Mouse (Mus musculus): ENCODE results near the gene Nol9. TPM values are rescaled to one million over a fixed set of nuclear protein-coding genes. Genes with fewer than 3 reads are reported as not detected.

Nol9 gene
- polyA plus RNA-seq, 1 experiment: 71.7 TPM

DNA sequence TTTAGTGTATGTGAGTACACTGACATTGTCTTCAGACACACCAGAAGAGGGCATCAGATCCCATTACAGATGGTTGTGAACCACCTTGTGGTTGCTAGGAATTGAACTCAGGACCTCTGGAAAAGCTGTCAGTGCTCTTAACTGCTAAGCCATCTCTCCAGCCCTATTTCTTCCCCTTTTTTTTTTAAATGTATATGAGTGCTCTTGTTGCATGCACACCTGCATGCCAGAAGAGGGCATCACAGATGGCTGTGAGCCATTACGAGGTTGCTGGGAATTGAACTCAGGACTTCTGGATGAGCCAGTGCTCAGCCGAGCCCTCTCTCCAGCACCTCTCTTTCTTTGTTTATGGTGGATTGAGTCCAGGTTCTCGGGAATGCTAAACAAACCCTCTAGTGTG is 70.4 kb downstream of the Nol9 start:
- H3K9ac ChIP-seq (ENCODE audit: low read depth, poor library complexity, severe bottlenecking): no peak overlapping the region
- H3K27me3 ChIP-seq (ENCODE audit: control insufficient read depth, insufficient read depth, low read length, poor library complexity, severe bottlenecking): no peaks in the 10 kb centered on the region

GRCm38 (mm10) chr4:152110689-152111088 is 71.6 kb downstream of the Nol9 start:
- TF ChIP-seq CTCF (IDR thresholded peaks at IDR 0.05; ENCODE audit: low read depth, low read length) (no peak), POLR2A (IDR thresholded peaks at IDR 0.05; ENCODE audit: insufficient read depth, low read length) (no peak), EP300 (IDR thresholded peaks at IDR 0.05; ENCODE audit: insufficient read depth, low read depth, low read length) (no peak)
- Histone ChIP-seq H3K4me1 (ENCODE audit: control insufficient read depth, insufficient read depth, low read length) (peaks cover 6% of the 10 kb centered on the region), H3K27ac (ENCODE audit: insufficient read depth, low read length) (no peak overlapping the region), H3K4me3 (ENCODE audit: low read depth, low read length) (no peak overlapping the region), H3K9ac (ENCODE audit: low read depth, poor library complexity, severe bottlenecking) (no peak overlapping the region), H3K27me3 (ENCODE audit: control insufficient read depth, insufficient read depth, low read length, poor library complexity, severe bottlenecking) (no peaks in the 10 kb centered on the region), H3K36me3 (ENCODE audit: control insufficient read depth, insufficient read depth, low read length, poor library complexity, severe bottlenecking) (peaks cover 15% of the 10 kb centered on the region), H3K9me3 (replicated peaks; ENCODE audit: control insufficient read depth, insufficient read depth, low read length, poor library complexity, severe bottlenecking) (no peaks in the 10 kb centered on the region)

More for the DNA sequence above, 70.4 kb downstream of the Nol9 start:
- TF ChIP-seq POLR2A (IDR thresholded peaks at IDR 0.05; ENCODE audit: insufficient read depth, low read length) (no peak), CTCF (IDR thresholded peaks at IDR 0.05; ENCODE audit: low read depth, low read length) (no peak), EP300 (IDR thresholded peaks at IDR 0.05; ENCODE audit: insufficient read depth, low read depth, low read length) (no peak)
- Histone ChIP-seq H3K27ac (ENCODE audit: insufficient read depth, low read length) (no peak overlapping the region), H3K4me1 (ENCODE audit: control insufficient read depth, insufficient read depth, low read length) (peaks cover 6% of the 10 kb centered on the region), H3K36me3 (ENCODE audit: control insufficient read depth, insufficient read depth, low read length, poor library complexity, severe bottlenecking) (peaks cover 15% of the 10 kb centered on the region), H3K4me3 (ENCODE audit: low read depth, low read length) (no peak overlapping the region), H3K9me3 (replicated peaks; ENCODE audit: control insufficient read depth, insufficient read depth, low read length, poor library complexity, severe bottlenecking) (no peaks in the 10 kb centered on the region)

Other genes starting within 250 kb of the Nol9 start
- gene Camta1, start 177.4 kb upstream of the Nol9 start, polyA plus RNA-seq (2011; ENCODE audit: insufficient read depth, insufficient read length, low read depth, missing spikeins): 85.3 and 99.3 TPM in 2 replicates
- gene Dnajc11, start 105.6 kb upstream of the Nol9 start, polyA plus RNA-seq (2011; ENCODE audit: insufficient read depth, insufficient read length, low read depth, missing spikeins): 89.1 and 95.3 TPM in 2 replicates
- gene Thap3, start 50.3 kb upstream of the Nol9 start, polyA plus RNA-seq (2011; ENCODE audit: insufficient read depth, insufficient read length, low read depth, missing spikeins): 20.0 and 20.7 TPM in 2 replicates
- 49.7 and 52.1 TPM in 2 replicates for gene Phf13, start 43.1 kb upstream of the Nol9 start, polyA plus RNA-seq (2011; ENCODE audit: insufficient read depth, insufficient read length, low read depth, missing spikeins)
- gene Klhl21, start 30.5 kb upstream of the Nol9 start, polyA plus RNA-seq (2011; ENCODE audit: insufficient read depth, insufficient read length, low read depth, missing spikeins): 24.0 and 24.4 TPM in 2 replicates
- gene Zbtb48, start 11.7 kb upstream of the Nol9 start, polyA plus RNA-seq (2011; ENCODE audit: insufficient read depth, insufficient read length, low read depth, missing spikeins): 13.4 and 13.5 TPM in 2 replicates
- gene Tas1r1, start 753 bp upstream of the Nol9 start, polyA plus RNA-seq (2011; ENCODE audit: insufficient read depth, insufficient read length, low read depth, missing spikeins): 0.38 and 0.55 TPM in 2 replicates
- 17.5 and 20.5 TPM in 2 replicates for gene Plekhg5, start 33.2 kb downstream of the Nol9 start, polyA plus RNA-seq (2011; ENCODE audit: insufficient read depth, insufficient read length, low read depth, missing spikeins)
- gene Tnfrsf25, start 76.6 kb downstream of the Nol9 start, polyA plus RNA-seq (2011; ENCODE audit: insufficient read depth, insufficient read length, low read depth, missing spikeins): 1.5 and 2.0 TPM in 2 replicates
- gene Espn, start 113.0 kb downstream of the Nol9 start, polyA plus RNA-seq (2011; ENCODE audit: insufficient read depth, insufficient read length, low read depth, missing spikeins): 18.8 and 19.3 TPM in 2 replicates
- gene Hes2, start 119.5 kb downstream of the Nol9 start, polyA plus RNA-seq (2011; ENCODE audit: insufficient read depth, insufficient read length, low read depth, missing spikeins): 0.39 TPM in 1 of 2 replicates, not detected in the other
- 49.5 and 52.6 TPM in 2 replicates for gene Acot7, start 138.8 kb downstream of the Nol9 start, polyA plus RNA-seq (2011; ENCODE audit: insufficient read depth, insufficient read length, low read depth, missing spikeins)
- 7.2 and 7.9 TPM in 2 replicates for gene Gpr153, start 234.9 kb downstream of the Nol9 start, polyA plus RNA-seq (2011; ENCODE audit: insufficient read depth, insufficient read length, low read depth, missing spikeins)

Measured in ES-Bruce4 (cell line).